Mouse (Mus musculus): ENCODE results near the gene Srrm3.

Srrm3 gene

GRCm38 (mm10) chr5:135916051-135916565 is 109.4 kb downstream of the Srrm3 start:
- ChIA-PET CTCF (interaction anchor here in 1 of 4 experiments (0.7 kb wide), 1 partner anchor 78 kb away, joined by 4 read pairs; no protein-coding TSS in a partner anchor), POLR2A (interaction anchor here (0.5 to 39.6 kb wide), 9 partner anchors 1 to 57 kb away, joined by 3 to 1106 read pairs (median 4); partner anchors contain the start of genes Hspb1 (in 1 of the 4) and Ywhag (in 1 of the 4))

- ChIA-PET POLR2A (interaction anchor here (0.7 to 39.6 kb wide), 13 partner anchors 1 to 57 kb away, joined by 3 to 1106 read pairs (median 6); partner anchors contain the start of genes Hspb1 (in 2 of the 4) and Ywhag (in 2 of the 4)), CTCF (interaction anchor here in 1 of 4 experiments (0.7 to 2.8 kb wide), 3 partner anchors 13 to 78 kb away, joined by 3 to 16 read pairs (median 4); no protein-coding TSS in a partner anchor)
Measured at GRCm38 (mm10) chr5:135916601-135917000, 109.9 kb downstream of the Srrm3 start.

- CTCF ChIA-PET = interaction anchor here (0.5 to 3.9 kb wide), 21 partner anchors 8 to 359 kb away, joined by 3 to 18 read pairs (median 6); no protein-coding TSS in a partner anchor
Measured at GRCm38 (mm10) chr5:135917327-135918058, 110.8 kb downstream of the Srrm3 start.

GRCm38 (mm10) chr5:135918059-135918437 is 111.4 kb downstream of the Srrm3 start:
- ChIA-PET CTCF (interaction anchor here (0.5 to 3.9 kb wide), 30 partner anchors 9 to 358 kb away, joined by 3 to 18 read pairs (median 5); partner anchors contain the start of gene Ywhag (in 1 of the 4)), POLR2A (interaction anchor here (0.6 to 39.6 kb wide), 31 partner anchors 3 to 49 kb away, joined by 3 to 1106 read pairs (median 8); partner anchors contain the start of genes Ywhag (in 3 of the 4) and Hspb1 (in 1 of the 4))

More at GRCm38 (mm10) chr5:135917327-135918058, 110.8 kb downstream of the Srrm3 start:
- POLR2A ChIA-PET = interaction anchor here (0.6 to 39.6 kb wide), 28 partner anchors 2 to 1481 kb away, joined by 3 to 1106 read pairs (median 8); partner anchors contain the start of genes Ywhag (in 3 of the 4) and Hspb1 (in 2 of the 4)

GRCm38 (mm10) chr5:135918593-135918992 is 111.9 kb downstream of the Srrm3 start:
- ChIA-PET CTCF (interaction anchor here (0.5 to 3.9 kb wide), 34 partner anchors 9 to 330 kb away, joined by 3 to 18 read pairs (median 4); partner anchors contain the start of gene Ywhag (in 1 of the 4)), POLR2A (interaction anchor here (0.6 to 39.6 kb wide), 38 partner anchors 3 to 253 kb away, joined by 3 to 1106 read pairs (median 6); partner anchors contain the start of genes Ywhag (in 3 of the 4) and Hspb1 (in 2 of the 4))

GRCm38 (mm10) chr5:135919902-135920301 is 113.2 kb downstream of the Srrm3 start:
- ChIA-PET CTCF (interaction anchor here (0.6 to 3.9 kb wide), 19 partner anchors 10 to 399 kb away, joined by 3 to 18 read pairs (median 3); partner anchors contain the start of gene Zp3 (in 1 of the 4)), POLR2A (interaction anchor here (0.6 to 39.6 kb wide), 31 partner anchors 5 to 864 kb away, joined by 3 to 1106 read pairs (median 7); partner anchors contain the start of genes Ywhag (in 3 of the 4), Hspb1 (in 2 of the 4) and Ssc4d (in 1 of the 4))

- ChIA-PET POLR2A (interaction anchor here (0.6 to 39.6 kb wide), 19 partner anchors 8 to 660 kb away, joined by 3 to 1106 read pairs (median 8); partner anchors contain the start of genes Ywhag (in 2 of the 4) and Hspb1 (in 1 of the 4)), CTCF (interaction anchor here (0.6 to 1.9 kb wide), 6 partner anchors 20 to 217 kb away, joined by 3 to 7 read pairs (median 5); no protein-coding TSS in a partner anchor)
Measured at GRCm38 (mm10) chr5:135923901-135924300, 117.2 kb downstream of the Srrm3 start.
